Mouse (Mus musculus) thymus, postnatal 14 days (tissue): ENCODE measurements around the gene Opn3.
A peak's percentile ranks its signal among the peaks of the same experiment; 100 is the strongest.

ENCODE experiments used
- DNase-seq: peaks from one replicate; pipeline ENCODE4 v3.0.0; 2021

Opn3 gene

GRCm38 (mm10) chr1:175692246-175692996 is at the start of gene Opn3, which contains the start of gene Chml:
Opn3 (minus strand) TSS chr1:175692776.
Chml (minus strand) TSS chr1:175692901.
- peak; percentile 99 for DNase-seq

- DNase-seq: no peak
Observed at GRCm38 (mm10) chr1:175725771-175726170, 33.2 kb upstream of the Opn3 start.

- DNase-seq: no peak
Observed at GRCm38 (mm10) chr1:175716832-175717231, 24.3 kb upstream of the Opn3 start.

GRCm38 (mm10) chr1:175712338-175712909 is 19.8 kb upstream of the Opn3 start:
- DNase-seq: no peak

- no peak for DNase-seq
Observed at GRCm38 (mm10) chr1:175708013-175708412, 15.4 kb upstream of the Opn3 start.

GRCm38 (mm10) chr1:175707599-175707998 is 15.0 kb upstream of the Opn3 start:
- no peak for DNase-seq

GRCm38 (mm10) chr1:175701145-175701544 is 8.6 kb upstream of the Opn3 start:
- no peak for DNase-seq

- DNase-seq: peak; percentile 31
Observed at GRCm38 (mm10) chr1:175699796-175700195, 7.2 kb upstream of the Opn3 start.

GRCm38 (mm10) chr1:175699375-175699774 is 6.8 kb upstream of the Opn3 start:
- DNase-seq: no peak

GRCm38 (mm10) chr1:175698293-175698692 is 5.7 kb upstream of the Opn3 start, which contains the start of gene Wdr64:
Wdr64 (plus strand) TSS chr1:175698593.
- no peak for DNase-seq

- peak; percentile 34 for DNase-seq
Observed at GRCm38 (mm10) chr1:175693429-175693960, 919 bp upstream of the Opn3 start.

- DNase-seq: no peak
Observed at GRCm38 (mm10) chr1:175692997-175693361, 403 bp upstream of the Opn3 start.

GRCm38 (mm10) chr1:175691686-175692245 is 810 bp downstream of the Opn3 start:
- no peak for DNase-seq

GRCm38 (mm10) chr1:175680995-175681394 is 11.6 kb downstream of the Opn3 start:
- no peak for DNase-seq

GRCm38 (mm10) chr1:175677459-175677858 is 15.1 kb downstream of the Opn3 start:
- DNase-seq: no peak

- no peak for DNase-seq
Observed at GRCm38 (mm10) chr1:175675116-175675515, 17.5 kb downstream of the Opn3 start.

GRCm38 (mm10) chr1:175673563-175674325 is 18.8 kb downstream of the Opn3 start:
- DNase-seq: no peak

GRCm38 (mm10) chr1:175671626-175672025 is 20.9 kb downstream of the Opn3 start:
- DNase-seq: no peak

GRCm38 (mm10) chr1:175670042-175670441 is 22.5 kb downstream of the Opn3 start:
- DNase-seq: no peak

- no peak for DNase-seq
Observed at GRCm38 (mm10) chr1:175669456-175669855, 23.1 kb downstream of the Opn3 start.

- DNase-seq: peak; percentile 55
Observed at GRCm38 (mm10) chr1:175668666-175669405, 23.7 kb downstream of the Opn3 start.

GRCm38 (mm10) chr1:175659900-175660299 is 32.7 kb downstream of the Opn3 start:
- no peak for DNase-seq
